Mouse (Mus musculus) hindbrain, embryonic 16.5 days (tissue): ENCODE measurements around the gene Rdh5. TPM values are rescaled to one million over a fixed set of nuclear protein-coding genes. Genes with fewer than 3 reads are reported as not detected.

ENCODE experiments used
- ATAC-seq: fragments of 200-750 bp; cut with Nextera tagmentation; 2 replicates; pipeline ENCODE4 v1.8.0; 2017; ENCODE audit warnings: moderate TSS enrichment, moderate library complexity
- H3K27ac ChIP-seq: fragments of 300-500 bp; sonication (generic); 2 replicates; pipeline ENCODE4 v1.5.1; 2014; ENCODE audit warnings: low read depth, mild to moderate bottlenecking, control low read depth, low read length, moderate library complexity
- H3K27me3 ChIP-seq: fragments of 300-500 bp; sonication (generic); replicated peaks from 2 replicates; pipeline ENCODE4 v1.6.1; 2014; ENCODE audit warnings: low read length; ENCODE audit not compliant: control insufficient read depth, insufficient read depth
- H3K36me3 ChIP-seq: fragments of 300-500 bp; sonication (generic); 2 replicates; pipeline ENCODE4 v1.6.1; 2014; ENCODE audit warnings: mild to moderate bottlenecking, low read length, moderate library complexity, mixed read lengths; ENCODE audit not compliant: control insufficient read depth, insufficient read depth
- H3K4me1 ChIP-seq: fragments of 300-500 bp; sonication (generic); 2 replicates; pipeline ENCODE4 v1.6.1; 2014; ENCODE audit warnings: low read depth, low read length; ENCODE audit not compliant: control insufficient read depth, insufficient read depth
- H3K4me2 ChIP-seq: fragments of 300-500 bp; sonication (generic); 2 replicates; pipeline ENCODE4 v1.6.1; 2014; ENCODE audit warnings: mild to moderate bottlenecking, low read length, control low read depth, moderate library complexity
- H3K4me3 ChIP-seq: fragments of 300-500 bp; sonication (generic); 2 replicates; pipeline ENCODE4 v1.5.1; 2014; ENCODE audit warnings: mild to moderate bottlenecking, low read length, control low read depth, moderate library complexity
- H3K9ac ChIP-seq: fragments of 300-500 bp; sonication (generic); 2 replicates; pipeline ENCODE4 v1.6.1; 2014; ENCODE audit warnings: low read depth, mild to moderate bottlenecking, control low read depth, low read length, moderate library complexity
- H3K9me3 ChIP-seq: fragments of 300-500 bp; sonication (generic); 2 replicates; pipeline ENCODE4 v1.6.1; 2014; ENCODE audit warnings: mild to moderate bottlenecking, low read length, moderate library complexity; ENCODE audit not compliant: control insufficient read depth
- WGBS: fragments of 180-500 bp; shearing (Covaris S2); extraction: QIAGEN DNeasy Blood & Tissue Kit; methylation state at CpG from one replicate; pipeline ENCODE4 v1.1.7; 2014; 5-methylcytosine and 5-hydroxymethylcytosine counted together
- polyA plus RNA-seq: library from polyadenylated mRNA; unstranded; fragments of >200 nt; fragmentation: Nextera tagmentation; extraction: Ambion mirVana; gene quantifications from 2 replicates; pipeline ENCODE4 v1.2.1, GENCODE M21; 2015

The Rdh5 gene
- polyA plus RNA-seq, 1 experiment from 2014 or later, result 30.0 TPM

DNA sequence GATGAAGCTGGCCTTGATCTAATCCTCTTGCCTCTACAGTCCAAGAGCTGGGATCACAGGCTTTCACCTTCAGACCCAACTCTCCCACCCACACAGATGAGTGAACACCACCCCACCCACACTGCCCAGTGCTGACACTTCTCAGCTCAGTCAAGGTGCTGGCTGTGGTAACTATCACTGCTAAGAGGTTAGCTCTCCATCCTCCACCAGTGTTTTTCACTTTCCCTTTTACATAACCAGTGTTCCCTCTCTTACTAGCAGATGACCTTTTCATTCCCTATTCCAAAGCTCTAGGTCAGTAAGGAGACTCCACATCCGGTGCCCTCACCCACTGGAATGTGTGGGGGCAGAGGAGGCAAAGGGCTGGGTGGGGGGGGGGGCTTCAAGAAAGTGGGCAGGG is 1.4 kb downstream of the Rdh5 start:
- no peak overlapping the region for H3K4me2 ChIP-seq
- peak overlapping the region; percentile 98 for H3K27ac ChIP-seq
- no peaks in the 10 kb centered on the region; the same call in 1 of the 2 replicates for H3K36me3 ChIP-seq
- WGBS, result 36% methylated on average over 1 of the region's 1 CpGs
- no peak overlapping the region for H3K9ac ChIP-seq
- no peak overlapping the region for H3K4me3 ChIP-seq
- no peaks in the 10 kb centered on the region for H3K27me3 ChIP-seq
- H3K4me1 ChIP-seq, result peaks cover 31% of the 10 kb centered on the region
- no peaks in the 10 kb centered on the region for H3K9me3 ChIP-seq
- ATAC-seq, result no peak

GRCm38 (mm10) chr10:128920736-128921161 is 1.9 kb downstream of the Rdh5 start:
- ATAC-seq, result no peak
- Histone ChIP-seq H3K4me2 (no peak overlapping the region), H3K9ac (no peak overlapping the region), H3K27me3 (no peaks in the 10 kb centered on the region), H3K4me3 (no peak overlapping the region), H3K9me3 (no peaks in the 10 kb centered on the region), H3K36me3 (no peaks in the 10 kb centered on the region; the same call in 1 of the 2 replicates), H3K27ac (peak overlapping the region; percentile 7; the same call in 1 of the 2 replicates), H3K4me1 (peaks cover 31% of the 10 kb centered on the region)
- WGBS, result 74% methylated on average over 3 of the region's 3 CpGs

- Histone ChIP-seq H3K4me2 (no peak overlapping the region), H3K4me3 (no peak overlapping the region), H3K36me3 (no peaks in the 10 kb centered on the region; the same call in 1 of the 2 replicates), H3K27me3 (no peaks in the 10 kb centered on the region), H3K9me3 (no peaks in the 10 kb centered on the region), H3K9ac (no peak overlapping the region), H3K4me1 (peaks cover 31% of the 10 kb centered on the region), H3K27ac (peak overlapping the region; percentile 85)
- no peak for ATAC-seq
- 75% methylated on average over 7 of the region's 7 CpGs for WGBS
Observed at GRCm38 (mm10) chr10:128919966-128920365, 2.7 kb downstream of the Rdh5 start.

DNA sequence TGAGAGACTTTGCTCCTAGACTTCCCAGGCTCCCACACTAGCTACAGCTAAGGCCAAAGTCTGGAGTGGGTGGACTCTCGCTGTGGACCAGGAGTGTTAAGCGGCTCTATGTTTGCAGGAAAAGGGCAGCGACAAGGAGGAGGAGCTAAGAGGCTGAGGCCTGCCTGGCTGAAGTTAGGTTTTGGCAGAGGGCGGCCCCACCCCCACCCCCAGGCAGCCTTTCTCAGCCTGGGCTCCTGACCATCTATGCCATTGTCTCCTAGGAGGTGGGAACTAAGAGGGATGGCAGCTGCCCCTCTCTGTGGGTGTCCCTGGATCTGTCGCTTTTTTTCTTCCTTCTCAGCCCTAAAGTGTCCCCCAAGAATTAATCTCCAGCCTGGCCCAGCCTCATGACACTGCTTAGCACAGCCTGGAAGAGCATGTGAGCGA is 3.5 kb downstream of the Rdh5 start:
- Histone ChIP-seq H3K9ac (peak overlapping the region; percentile 41; the same call in 1 of the 2 replicates), H3K27ac (peak overlapping the region; percentile 85), H3K9me3 (no peaks in the 10 kb centered on the region), H3K4me2 (peak overlapping the region; percentile 32), H3K27me3 (no peaks in the 10 kb centered on the region), H3K36me3 (no peaks in the 10 kb centered on the region; the same call in 1 of the 2 replicates), H3K4me1 (peaks cover 30% of the 10 kb centered on the region), H3K4me3 (no peak overlapping the region)
- peak; percentile 55 for ATAC-seq
- 14% methylated on average over 6 of the region's 6 CpGs for WGBS

GRCm38 (mm10) chr10:128918246-128918645 is 4.4 kb downstream of the Rdh5 start:
- Histone ChIP-seq H3K9ac (no peak overlapping the region), H3K4me1 (peaks cover 24% of the 10 kb centered on the region), H3K4me3 (no peak overlapping the region), H3K4me2 (peak overlapping the region; percentile 32; the same call in 1 of the 2 replicates), H3K27me3 (no peaks in the 10 kb centered on the region), H3K9me3 (no peaks in the 10 kb centered on the region), H3K36me3 (no peaks in the 10 kb centered on the region; the same call in 1 of the 2 replicates), H3K27ac (peak overlapping the region; percentile 85)
- peak; percentile 32 for ATAC-seq
- 47% methylated on average over 7 of the region's 7 CpGs for WGBS

DNA sequence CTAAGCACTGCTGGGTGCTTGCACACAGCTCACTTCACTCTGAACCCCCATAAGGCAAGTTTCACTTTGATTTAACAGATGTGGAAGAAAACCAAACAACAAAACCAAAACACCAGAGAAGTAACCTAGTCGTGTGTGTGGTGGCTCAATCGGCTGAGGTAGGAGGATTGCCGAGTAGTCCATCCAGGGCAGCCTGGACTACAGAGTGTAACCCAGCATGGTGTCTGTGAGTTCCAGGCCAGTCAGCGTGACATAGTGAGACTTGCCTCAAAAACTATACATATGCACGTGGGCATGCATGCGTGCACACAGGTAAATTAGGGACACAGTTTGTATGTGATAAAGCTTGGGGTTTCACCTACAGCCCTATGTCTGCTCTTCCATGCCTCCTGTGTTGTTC is 5.3 kb downstream of the Rdh5 start:
- no peak overlapping the region for H3K9ac ChIP-seq
- H3K4me3 ChIP-seq, result no peak overlapping the region
- H3K9me3 ChIP-seq, result no peaks in the 10 kb centered on the region
- no peak overlapping the region for H3K4me2 ChIP-seq
- 85% methylated on average over 6 of the region's 6 CpGs for WGBS
- no peak overlapping the region for H3K27ac ChIP-seq
- no peaks in the 10 kb centered on the region for H3K27me3 ChIP-seq
- peaks cover 20% of the 10 kb centered on the region for H3K4me1 ChIP-seq
- no peak for ATAC-seq
- no peaks in the 10 kb centered on the region; the same call in 1 of the 2 replicates for H3K36me3 ChIP-seq

DNA sequence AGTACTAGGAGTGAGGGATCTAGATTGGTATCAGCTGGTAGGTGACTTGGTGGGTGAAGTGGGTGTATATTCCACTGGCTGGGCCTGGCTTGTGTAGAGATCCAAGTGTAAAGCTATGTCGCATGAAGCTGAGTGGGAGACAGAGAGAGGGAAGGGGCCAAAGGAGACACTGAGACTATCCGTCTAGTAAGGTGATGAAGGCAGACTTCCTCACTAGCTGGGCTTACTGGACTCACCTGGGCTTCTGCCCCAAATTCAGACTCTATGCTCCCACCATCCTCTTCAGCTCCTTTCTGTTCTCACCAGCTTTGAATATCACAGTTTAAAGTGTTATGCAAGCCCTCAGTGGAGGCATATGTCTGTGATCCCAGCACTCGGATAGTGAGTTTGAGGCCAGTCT is 6.0 kb downstream of the Rdh5 start:
- Histone ChIP-seq H3K9ac (no peak overlapping the region), H3K27me3 (no peaks in the 10 kb centered on the region), H3K4me3 (no peak overlapping the region), H3K9me3 (no peaks in the 10 kb centered on the region), H3K4me1 (peaks cover 12% of the 10 kb centered on the region), H3K36me3 (no peaks in the 10 kb centered on the region; the same call in 1 of the 2 replicates), H3K4me2 (no peak overlapping the region), H3K27ac (no peak overlapping the region)
- no peak for ATAC-seq
- WGBS, result 89% methylated on average over 3 of the region's 3 CpGs

DNA sequence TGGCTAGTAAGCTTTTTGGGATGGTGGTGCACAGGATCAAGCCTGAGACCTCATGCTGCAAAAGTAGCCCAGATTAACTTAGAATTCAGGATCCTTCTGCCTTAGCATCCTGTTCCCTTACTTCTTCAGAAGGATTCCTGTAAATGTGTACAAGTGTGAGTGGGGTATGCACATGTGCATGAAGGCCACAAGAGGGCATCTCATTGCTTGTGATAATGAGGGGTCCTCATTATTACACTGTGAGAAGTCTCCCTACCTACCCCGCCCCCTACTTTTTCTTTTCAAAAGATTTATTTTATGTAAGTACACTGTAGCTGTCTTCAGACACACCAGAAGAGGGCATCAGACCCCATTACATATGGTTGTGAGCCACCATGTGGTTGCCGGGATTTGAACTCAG is 7.1 kb downstream of the Rdh5 start:
- no peak overlapping the region for H3K9ac ChIP-seq
- WGBS, result 91% methylated on average over 2 of the region's 2 CpGs
- no peak overlapping the region for H3K4me2 ChIP-seq
- H3K9me3 ChIP-seq, result no peaks in the 10 kb centered on the region
- H3K4me3 ChIP-seq, result no peak overlapping the region
- ATAC-seq, result no peak
- H3K27ac ChIP-seq, result no peak overlapping the region
- H3K4me1 ChIP-seq, result peaks cover 12% of the 10 kb centered on the region
- H3K27me3 ChIP-seq, result no peaks in the 10 kb centered on the region
- H3K36me3 ChIP-seq, result no peaks in the 10 kb centered on the region; the same call in 1 of the 2 replicates

GRCm38 (mm10) chr10:128913696-128914095 is 9.0 kb downstream of the Rdh5 start:
- ATAC-seq, result 0 out of 2 replicates have a peak, but pooled peaks have one; percentile 5
- Histone ChIP-seq H3K9ac (no peak overlapping the region), H3K4me2 (no peak overlapping the region), H3K27me3 (no peaks in the 10 kb centered on the region), H3K27ac (no peak overlapping the region), H3K36me3 (no peaks in the 10 kb centered on the region; the same call in 1 of the 2 replicates), H3K4me1 (peaks cover 12% of the 10 kb centered on the region), H3K9me3 (no peaks in the 10 kb centered on the region), H3K4me3 (no peak overlapping the region)
- 74% methylated on average over 12 of the region's 12 CpGs for WGBS
